Mouse (Mus musculus) yolk sac, embryonic 10.5 days (tissue): Measurements from ENCODE around the gene Sez6l.
A peak's percentile ranks its signal among the peaks of the same experiment; 100 is the strongest.

Experiments
- DNase-seq: peaks from one replicate; pipeline ENCODE4 v3.0.0-alpha.2; 2017; ENCODE audit warnings: low spot score

Gene Sez6l

GRCm38 (mm10) chr5:112384805-112385472 is 192.0 kb downstream of the Sez6l start:
- DNase-seq: no peak

- peak; percentile 38 for DNase-seq
Measured at GRCm38 (mm10) chr5:112382641-112383330, 194.2 kb downstream of the Sez6l start.

GRCm38 (mm10) chr5:112382042-112382441 is 194.9 kb downstream of the Sez6l start:
- DNase-seq: no peak

GRCm38 (mm10) chr5:112381154-112381553 is 195.8 kb downstream of the Sez6l start:
- DNase-seq: no peak

GRCm38 (mm10) chr5:112378716-112379115 is 198.3 kb downstream of the Sez6l start:
- peak; percentile 67 for DNase-seq

- DNase-seq: no peak
Measured at GRCm38 (mm10) chr5:112377380-112377779, 199.6 kb downstream of the Sez6l start.

- no peak for DNase-seq
Measured at GRCm38 (mm10) chr5:112376111-112376510, 200.9 kb downstream of the Sez6l start.

GRCm38 (mm10) chr5:112371933-112372332 is 205.1 kb downstream of the Sez6l start:
- no peak for DNase-seq

GRCm38 (mm10) chr5:112370236-112370813 is 206.7 kb downstream of the Sez6l start:
- DNase-seq: no peak

GRCm38 (mm10) chr5:112369326-112369725 is 207.7 kb downstream of the Sez6l start:
- no peak for DNase-seq
